Mouse (Mus musculus) embryonic facial prominence, embryonic 10.5 days (tissue): ENCODE data around the gene Tox4. TPM values are rescaled to one million over a fixed set of nuclear protein-coding genes. Genes with fewer than 3 reads are reported as not detected.

ENCODE experiments used
- DNase-seq: peaks from one replicate; pipeline ENCODE4 v3.0.0-alpha.2; 2017; ENCODE audit warnings: low spot score
- H3K27ac ChIP-seq: fragments of 300-500 bp; sonication (generic); replicated peaks from 2 replicates; pipeline ENCODE4 v1.5.1; 2016; ENCODE audit warnings: mild to moderate bottlenecking
- H3K27me3 ChIP-seq: fragments of 300-500 bp; sonication (generic); replicated peaks from 2 replicates; pipeline ENCODE4 v1.6.1; 2016; ENCODE audit warnings: low read depth, mild to moderate bottlenecking; ENCODE audit not compliant: poor library complexity, severe bottlenecking
- H3K36me3 ChIP-seq: fragments of 300-500 bp; sonication (generic); replicated peaks from 2 replicates; pipeline ENCODE4 v1.6.1; 2016; ENCODE audit warnings: mild to moderate bottlenecking, moderate library complexity
- H3K4me1 ChIP-seq: fragments of 300-500 bp; sonication (generic); 2 replicates; pipeline ENCODE4 v1.6.1; 2016
- H3K4me3 ChIP-seq: fragments of 300-500 bp; sonication (generic); 2 replicates; pipeline ENCODE4 v1.5.1; 2016; ENCODE audit warnings: mild to moderate bottlenecking, moderate library complexity
- H3K9me3 ChIP-seq: fragments of 300-500 bp; sonication (generic); 2 replicates; pipeline ENCODE4 v1.6.1; 2016; ENCODE audit warnings: mild to moderate bottlenecking
- WGBS: fragments of 180-500 bp; shearing (Covaris S2); methylation state at CpG from one replicate; pipeline ENCODE4 v1.1.7; 2016; 5-methylcytosine and 5-hydroxymethylcytosine counted together
- polyA plus RNA-seq: library from polyadenylated mRNA; unstranded; fragments of >200 nt; fragmentation: Nextera tagmentation; extraction: Ambion mirVana; gene quantifications from 2 replicates; pipeline ENCODE4 v1.2.1, GENCODE M21; 2016

Gene Tox4
- polyA plus RNA-seq, 1 experiment from 2014 or later, result 53.5 TPM

DNA sequence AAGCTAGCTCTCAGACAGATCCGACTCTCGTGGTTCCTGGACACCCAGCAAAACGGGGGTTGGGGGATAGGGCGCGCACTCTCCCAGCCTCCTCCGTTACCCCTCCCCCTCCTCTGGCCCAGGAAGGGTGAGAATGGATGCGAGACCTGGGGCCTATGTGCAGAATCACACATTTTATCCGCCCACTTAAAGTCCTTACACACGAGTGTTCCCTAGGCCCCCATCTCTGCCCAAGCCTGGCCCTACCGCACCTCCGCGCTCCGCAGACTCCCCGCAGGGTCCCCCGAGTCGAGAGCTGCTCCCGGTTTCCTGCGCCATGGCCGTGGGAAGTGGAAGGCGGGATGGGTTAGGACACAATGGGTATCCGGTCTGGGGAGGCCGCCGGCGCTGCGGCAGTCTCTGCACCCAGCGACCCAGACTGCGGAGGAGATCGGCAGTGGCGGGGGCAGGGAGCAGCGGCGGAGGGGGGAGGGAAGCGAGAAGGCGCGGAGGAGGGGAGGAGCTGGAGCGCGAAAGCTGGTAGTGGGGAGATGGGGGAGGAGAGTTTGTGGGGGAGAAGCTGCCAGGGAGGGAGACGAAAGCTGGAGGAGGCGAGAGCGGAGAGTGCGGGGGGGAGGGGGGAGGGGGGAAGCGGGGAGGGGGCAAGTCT is 37.0 kb downstream of the Tox4 start:
- Histone ChIP-seq H3K36me3 (peaks cover 44% of the 10 kb centered on the region), H3K27ac (peak overlapping the region; percentile 99), H3K4me3 (peak overlapping the region; percentile 87), H3K27me3 (no peaks in the 10 kb centered on the region), H3K4me1 (peaks cover 61% of the 10 kb centered on the region), H3K9me3 (peaks cover 16% of the 10 kb centered on the region)
- peak; percentile 90 for DNase-seq
- WGBS, result under 1% methylated on average over 38 of the region's 41 CpGs

DNA sequence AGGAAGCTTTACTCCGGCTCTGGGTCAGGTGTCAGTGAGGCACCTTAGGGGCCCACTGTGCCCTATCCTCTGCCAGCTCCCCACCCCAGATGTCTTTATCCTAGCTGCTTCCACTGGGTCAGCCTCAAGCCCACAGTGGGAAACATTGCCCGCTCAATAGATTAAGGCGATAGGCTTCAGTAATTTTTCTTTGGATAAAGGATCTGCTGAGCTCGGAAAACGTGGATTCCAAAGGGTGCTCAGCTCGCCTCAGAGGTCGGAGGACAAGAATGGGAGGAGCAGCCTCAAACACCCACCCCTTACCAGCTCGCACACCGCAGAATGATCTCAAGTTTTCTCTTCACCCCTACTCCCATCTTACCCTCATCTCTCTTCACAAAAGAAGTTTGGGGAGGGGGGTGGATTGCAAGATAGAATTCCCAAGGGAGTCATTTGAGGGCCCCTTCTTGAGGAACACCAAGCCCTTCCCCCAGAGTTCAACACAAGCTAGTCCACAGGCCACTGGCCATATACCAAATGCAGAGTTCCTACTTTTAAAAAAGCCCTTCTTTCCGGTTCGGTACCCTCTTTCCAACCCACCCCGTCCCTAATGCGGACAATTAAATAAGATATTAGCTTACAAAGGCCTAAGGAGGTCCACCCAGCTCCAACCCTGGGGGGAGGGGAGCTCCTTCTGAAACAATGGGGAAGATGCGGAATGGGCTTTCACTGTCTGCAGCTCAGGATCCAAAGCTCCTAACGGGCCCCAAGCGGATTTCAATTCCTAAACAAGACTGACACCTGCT is 37.7 kb downstream of the Tox4 start:
- H3K4me1 ChIP-seq, result peaks cover 56% of the 10 kb centered on the region
- peak overlapping the region; percentile 87 for H3K4me3 ChIP-seq
- DNase-seq, result no peak
- peak overlapping the region; percentile 99 for H3K27ac ChIP-seq
- no peaks in the 10 kb centered on the region for H3K27me3 ChIP-seq
- H3K36me3 ChIP-seq, result peaks cover 37% of the 10 kb centered on the region
- WGBS, result 3% methylated on average over 16 of the region's 16 CpGs
- H3K9me3 ChIP-seq, result peaks cover 16% of the 10 kb centered on the region

DNA sequence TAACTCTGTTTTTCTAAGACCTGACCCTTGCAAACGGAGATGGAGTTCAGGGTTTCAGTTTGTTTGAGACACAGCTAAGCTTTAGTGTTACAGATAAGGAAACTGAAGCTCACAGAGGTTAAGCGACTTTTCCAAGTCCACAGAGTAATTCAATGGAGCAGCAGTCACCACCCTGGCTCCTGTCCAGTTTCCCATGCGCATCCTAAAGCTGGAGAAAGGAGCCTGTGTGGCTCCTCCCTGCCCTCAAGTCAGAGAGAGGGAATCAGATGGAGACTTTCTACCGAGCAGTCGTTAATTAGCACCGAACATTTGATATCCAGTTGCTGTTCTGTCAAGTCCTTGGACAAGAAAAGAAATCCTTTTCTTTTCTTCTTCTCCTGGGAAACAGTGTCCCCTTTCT is 40.4 kb downstream of the Tox4 start:
- WGBS, result 63% methylated on average over 6 of the region's 6 CpGs
- Histone ChIP-seq H3K36me3 (peaks cover 10% of the 10 kb centered on the region), H3K27ac (no peak overlapping the region)

DNA sequence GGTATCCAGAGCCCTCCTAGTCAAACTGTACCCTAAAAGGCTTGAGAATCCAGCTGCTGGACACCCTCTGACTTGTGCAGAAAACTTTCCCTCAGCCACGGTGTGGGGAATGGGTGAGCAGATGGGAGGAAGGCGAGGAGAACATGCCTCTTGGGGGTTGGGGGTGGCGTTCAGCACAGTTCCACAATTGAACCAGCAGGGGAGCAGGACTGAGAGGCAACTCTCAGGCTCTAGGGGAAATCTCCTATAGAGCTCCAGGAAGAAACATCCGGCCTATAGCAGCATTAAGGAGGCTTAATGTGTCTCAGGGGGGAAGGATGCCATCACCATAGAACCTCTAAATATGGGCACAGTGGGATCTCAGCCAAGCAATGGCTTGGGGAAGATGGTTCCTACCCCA is 46.9 kb downstream of the Tox4 start:
- Histone ChIP-seq H3K27ac (peak overlapping the region; percentile 48; the same call in 1 of the 2 replicates), H3K4me1 (peaks cover 36% of the 10 kb centered on the region), H3K9me3 (no peaks in the 10 kb centered on the region), H3K36me3 (no peaks in the 10 kb centered on the region), H3K4me3 (peak overlapping the region; percentile 70), H3K27me3 (peaks cover 28% of the 10 kb centered on the region)
- DNase-seq, result peak; percentile 34
- WGBS, result 7% methylated on average over 4 of the region's 4 CpGs

More for the DNA sequence above, 40.4 kb downstream of the Tox4 start:
- Histone ChIP-seq H3K4me3 (no peak overlapping the region), H3K4me1 (peaks cover 30% of the 10 kb centered on the region), H3K9me3 (no peaks in the 10 kb centered on the region; the same call in 1 of the 2 replicates), H3K27me3 (no peaks in the 10 kb centered on the region)
- DNase-seq, result no peak

- no peaks in the 10 kb centered on the region for H3K9me3 ChIP-seq
- peak; percentile 49 for DNase-seq
- peak overlapping the region; percentile 70 for H3K4me3 ChIP-seq
- peaks cover 28% of the 10 kb centered on the region for H3K27me3 ChIP-seq
- no peaks in the 10 kb centered on the region for H3K36me3 ChIP-seq
- under 1% methylated on average over 14 of the region's 14 CpGs for WGBS
- peaks cover 49% of the 10 kb centered on the region for H3K4me1 ChIP-seq
- H3K27ac ChIP-seq, result peak overlapping the region; percentile 87
These were observed 48.5 kb downstream of the Tox4 start for GRCm38 (mm10) chr14:52327375-52327901.

DNA sequence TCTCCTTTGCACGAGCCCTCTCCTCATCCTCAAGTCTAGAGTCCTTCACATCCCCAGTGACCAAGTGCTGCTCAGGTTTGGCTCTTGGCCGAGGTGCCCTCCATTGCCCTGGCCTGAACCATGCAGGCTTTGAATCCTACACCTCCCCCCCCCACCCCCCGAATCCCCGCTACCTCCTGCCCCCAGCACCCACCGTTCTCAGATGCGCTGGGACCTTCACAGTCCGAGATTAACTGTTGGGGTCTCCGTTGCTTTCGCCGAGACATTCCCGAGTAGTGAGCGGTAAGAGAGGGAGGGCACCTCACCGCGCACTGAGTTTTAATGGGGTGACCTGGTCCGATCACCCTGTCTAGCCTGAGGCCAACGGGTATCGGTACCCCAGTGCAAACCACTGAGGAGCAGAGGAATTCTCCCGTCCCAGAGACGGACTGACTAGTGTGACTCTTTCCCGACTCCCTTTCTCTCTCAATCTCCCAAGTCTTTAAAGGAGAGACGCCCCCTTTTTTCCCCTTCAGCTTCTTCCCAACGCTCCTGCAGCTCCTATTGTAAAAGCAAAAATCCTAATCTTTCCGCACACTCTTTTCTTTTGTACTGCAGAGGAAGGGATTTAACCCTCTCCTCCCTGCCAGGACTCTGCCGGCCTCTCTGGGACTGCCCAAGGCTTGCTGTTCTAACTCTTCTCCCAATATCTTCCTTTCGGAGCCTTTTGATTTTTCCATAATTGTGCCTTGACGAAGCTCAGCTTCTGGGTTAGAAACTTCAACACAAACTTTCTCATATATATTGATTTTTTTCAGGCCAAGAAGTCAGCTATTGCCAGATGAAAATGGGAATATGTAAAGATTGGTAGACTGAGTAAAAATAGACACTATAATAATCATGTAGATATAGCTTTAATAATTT is 49.2 kb downstream of the Tox4 start, which contains the start of gene Sall2:
Gene Sall2, minus strand, starts transcription at position 853 of the 903 bp plus-strand sequence.
- peak within 1 kb of the TSS; percentile 70 for H3K4me3 ChIP-seq
- H3K4me1 ChIP-seq, result peaks cover 49% of the 10 kb centered on the region
- no peaks in the 10 kb centered on the region for H3K36me3 ChIP-seq
- peak within 1 kb of the TSS; percentile 87 for H3K27ac ChIP-seq
- peak; percentile 52 for DNase-seq
- WGBS, result under 1% methylated on average over 26 of the region's 26 CpGs
- H3K9me3 ChIP-seq, result no peaks in the 10 kb centered on the region
- peaks cover 28% of the 10 kb centered on the region for H3K27me3 ChIP-seq

DNA sequence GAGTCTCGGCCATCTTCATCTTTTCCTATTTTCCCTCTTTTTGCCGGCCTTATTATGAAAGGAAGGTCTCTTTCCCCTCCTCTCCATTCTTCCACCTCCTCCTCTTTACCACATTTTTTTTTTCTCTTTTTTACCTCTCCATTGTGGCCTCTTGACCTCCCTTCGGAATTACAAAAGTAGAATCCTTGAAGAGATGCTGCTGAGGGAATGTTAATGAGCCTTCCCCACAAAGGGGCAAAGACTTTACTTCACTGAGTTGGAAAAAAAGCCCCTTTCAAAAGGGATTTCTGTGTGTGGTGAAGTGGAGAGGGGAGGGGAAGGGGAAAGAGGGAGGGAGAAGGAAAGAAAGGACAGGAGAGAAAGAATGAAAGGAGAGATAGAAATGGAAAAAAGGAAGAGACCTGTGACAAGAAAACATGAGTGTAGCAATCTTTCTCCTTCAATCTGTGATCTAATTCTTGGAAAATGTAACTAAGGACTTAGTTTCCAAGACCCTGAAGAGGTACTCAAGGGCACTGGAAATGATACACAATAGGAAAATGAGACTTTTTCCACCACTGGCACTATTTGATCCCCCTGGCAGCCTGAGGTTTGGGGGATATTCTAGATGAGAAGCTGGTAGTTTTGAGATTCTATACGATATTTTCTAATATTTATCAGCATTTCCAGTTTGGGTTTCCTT is 52.3 kb downstream of the Tox4 start:
- Histone ChIP-seq H3K4me3 (no peak overlapping the region), H3K27me3 (peaks cover 26% of the 10 kb centered on the region), H3K9me3 (no peaks in the 10 kb centered on the region), H3K36me3 (no peaks in the 10 kb centered on the region), H3K4me1 (peaks cover 42% of the 10 kb centered on the region), H3K27ac (peak overlapping the region; percentile 48)
- no peak for DNase-seq
- WGBS, result 9% methylated on average over 4 of the region's 4 CpGs

DNA sequence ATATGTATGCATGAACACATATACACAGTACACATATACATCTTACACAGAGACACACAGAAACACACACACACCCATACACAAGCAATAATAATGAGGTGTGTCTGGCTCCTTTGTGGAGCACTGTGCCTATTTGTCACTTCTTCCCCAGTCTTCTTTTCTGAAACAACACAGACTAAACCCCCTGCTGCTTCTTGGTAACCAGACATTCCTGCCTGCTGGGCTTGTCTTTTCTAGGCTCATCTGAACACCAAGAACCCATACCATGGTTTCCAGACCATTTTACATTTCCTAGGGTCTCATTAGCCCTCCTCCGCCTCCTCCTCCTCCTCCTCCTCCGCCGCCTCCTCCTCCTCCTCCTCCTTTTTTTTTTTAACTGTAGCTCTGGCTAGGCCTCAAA is 53.2 kb downstream of the Tox4 start:
- Histone ChIP-seq H3K36me3 (no peaks in the 10 kb centered on the region), H3K27me3 (peaks cover 19% of the 10 kb centered on the region), H3K4me1 (peaks cover 37% of the 10 kb centered on the region), H3K27ac (no peak overlapping the region), H3K9me3 (no peaks in the 10 kb centered on the region), H3K4me3 (no peak overlapping the region)
- 44% methylated on average over 3 of the region's 3 CpGs for whole genome bisulfite sequencing
- no peak for DNase-seq

DNA sequence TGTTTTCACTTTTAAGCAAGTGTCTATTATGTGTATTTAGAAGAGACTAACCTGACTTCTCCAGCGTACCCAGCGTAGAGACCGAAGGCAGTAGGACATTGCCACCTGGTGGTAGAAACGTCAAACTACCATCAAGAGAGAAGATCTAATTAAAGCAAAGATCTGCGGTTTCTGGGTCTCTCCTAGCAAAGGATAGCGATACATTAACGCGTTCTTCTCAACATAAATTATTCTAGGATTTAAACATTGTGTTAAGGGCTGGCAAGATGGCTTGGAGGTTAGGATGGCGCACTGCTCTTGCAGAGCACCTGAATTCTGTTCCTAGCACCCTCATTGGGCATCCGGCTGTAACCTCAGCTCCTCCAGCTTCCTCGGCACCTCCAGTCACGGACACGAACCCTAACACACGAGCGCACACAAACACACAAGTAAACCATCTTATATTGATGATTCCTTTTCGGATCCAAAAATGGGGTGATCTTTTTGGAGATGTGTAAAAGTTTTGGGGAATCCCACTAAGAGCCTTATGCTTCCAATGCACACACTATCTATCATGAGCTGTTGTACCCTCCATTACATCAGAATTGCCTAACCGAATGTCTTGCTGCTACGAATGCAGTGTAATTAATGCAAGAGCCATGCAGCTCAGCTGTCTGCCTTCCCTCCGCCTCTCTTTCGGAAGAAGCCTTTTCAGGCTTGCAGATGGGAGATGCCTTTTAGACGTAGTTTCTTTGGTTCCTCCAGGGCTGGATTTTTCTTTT is 60.0 kb downstream of the Tox4 start:
- Histone ChIP-seq H3K4me3 (peak overlapping the region; percentile 42), H3K27ac (no peak overlapping the region), H3K9me3 (peaks cover under 1% of the 10 kb centered on the region; the same call in 1 of the 2 replicates), H3K4me1 (peaks cover 4% of the 10 kb centered on the region; the same call in 1 of the 2 replicates), H3K27me3 (no peaks in the 10 kb centered on the region), H3K36me3 (no peaks in the 10 kb centered on the region)
- DNase-seq, result peak; percentile 44
- 33% methylated on average over 21 of the region's 21 CpGs for WGBS

GRCm38 (mm10) chr14:52339512-52339852 is 60.5 kb downstream of the Tox4 start:
- Histone ChIP-seq H3K4me1 (peaks cover 4% of the 10 kb centered on the region; the same call in 1 of the 2 replicates), H3K36me3 (no peaks in the 10 kb centered on the region), H3K27me3 (no peaks in the 10 kb centered on the region), H3K4me3 (no peak overlapping the region), H3K9me3 (peaks cover 6% of the 10 kb centered on the region; the same call in 1 of the 2 replicates), H3K27ac (no peak overlapping the region)
- DNase-seq, result no peak
- WGBS, result 77% methylated on average over 6 of the region's 6 CpGs
